Mouse (Mus musculus) heart, postnatal 36 days (tissue): ENCODE measurements at regions not wholly inside any gene's neighbourhood (a gene's known extent, or its start where the extent isn't known, plus 50 kb on each side); places are given as distances from the start of the nearest gene placed in this dataset.

Experiments used
- DNase-seq, 2 experiments: peaks; one replicate each; pipeline ENCODE4 v3.0.0; 2021 to 2022
- intact Hi-C: fragments of 180-260 bp; cut with DNase I; formaldehyde crosslinking; loops from one replicate; pipeline ENCODE4 v1.15.1; 2025
- microRNA-seq, 2 experiments: library from miRNA; unstranded; fragments of <30 nt; microRNA quantifications; one replicate each; pipeline ENCODE4 v1.2.0; 2021; ENCODE audit warnings: borderline number of aligned reads in 2 of 2

- intact Hi-C loops: no loop called here
- no peak for DNase-seq
Measured at GRCm38 (mm10) chr15:62064399-62064798, 1141.6 kb upstream of the A1bg start.

GRCm38 (mm10) chr15:62057449-62057848 is 1134.6 kb upstream of the A1bg start:
- intact Hi-C loops: no loop called here
- no peak for DNase-seq

GRCm38 (mm10) chr15:62056889-62057288 is 1134.1 kb upstream of the A1bg start:
- DNase-seq: no peak
- intact Hi-C loops: no loop called here

GRCm38 (mm10) chr15:62056401-62056800 is 1133.6 kb upstream of the A1bg start:
- no peak for DNase-seq
- intact Hi-C loops: no loop called here

GRCm38 (mm10) chr15:62055011-62055410 is 1132.2 kb upstream of the A1bg start:
- intact Hi-C loops: no loop called here

GRCm38 (mm10) chr15:62053420-62054239 is 1130.8 kb upstream of the A1bg start:
- no peak for DNase-seq
- intact Hi-C loops: loop anchor here (5.0 kb wide), 1 partner anchor 84 kb away; no protein-coding TSS in a partner anchor

More at GRCm38 (mm10) chr15:62055011-62055410, 1132.2 kb upstream of the A1bg start:
- DNase-seq: no peak

GRCm38 (mm10) chr15:62049416-62049815 is 1126.6 kb upstream of the A1bg start:
- intact Hi-C loops: no loop called here
- DNase-seq: no peak

- intact Hi-C loops: no loop called here
- no peak for DNase-seq
Measured at GRCm38 (mm10) chr15:62048981-62049380, 1126.2 kb upstream of the A1bg start.

- DNase-seq: no peak
- intact Hi-C loops: no loop called here
Measured at GRCm38 (mm10) chr15:62046276-62046675, 1123.5 kb upstream of the A1bg start.

- intact Hi-C loops: no loop called here
- DNase-seq: no peak
Measured at GRCm38 (mm10) chr15:62044654-62045335, 1122.0 kb upstream of the A1bg start.

- intact Hi-C loops: no loop called here
- peak in 1 of 2 experiments; percentile 33 for DNase-seq
Measured at GRCm38 (mm10) chr15:62043617-62044392, 1121.0 kb upstream of the A1bg start.

- intact Hi-C loops: no loop called here
- no peak for DNase-seq
Measured at GRCm38 (mm10) chr15:62042924-62043504, 1120.2 kb upstream of the A1bg start.

Small RNAs in the stretch of these regions (microRNA-seq; reads per million reads assigned to microRNA genes)
- 0 reads per million in 2 experiments for gene Gm24810
